Mouse (Mus musculus) forebrain, postnatal 0 days (tissue): ENCODE measurements around the gene Tmem235. TPM values are rescaled to one million over a fixed set of nuclear protein-coding genes. Genes with fewer than 3 reads are reported as not detected.

ENCODE experiments used
- ATAC-seq: fragments of 200-750 bp; cut with Nextera tagmentation; 2 replicates; pipeline ENCODE4 v1.8.0; 2017; ENCODE audit warnings: mild to moderate bottlenecking, moderate library complexity
- DNase-seq: peaks from one replicate; pipeline ENCODE4 v3.0.0-alpha.2; 2015
- H3K27ac ChIP-seq: fragments of 300-500 bp; sonication (generic); 2 replicates; pipeline ENCODE4 v1.5.1; 2014; ENCODE audit warnings: low read depth, mild to moderate bottlenecking, antibody characterized with exemption, low read length, moderate library complexity, mixed read lengths
- H3K27me3 ChIP-seq: fragments of 300-500 bp; sonication (generic); 2 replicates; pipeline ENCODE4 v1.6.1; 2014; ENCODE audit warnings: mild to moderate bottlenecking, low read length, mixed read lengths; ENCODE audit not compliant: insufficient read depth
- H3K36me3 ChIP-seq: fragments of 300-500 bp; sonication (generic); 2 replicates; pipeline ENCODE4 v1.6.1; 2014; ENCODE audit warnings: mild to moderate bottlenecking, moderate library complexity; ENCODE audit not compliant: insufficient read depth
- H3K4me1 ChIP-seq: fragments of 300-500 bp; sonication (generic); 2 replicates; pipeline ENCODE4 v1.6.1; 2014; ENCODE audit warnings: antibody characterized with exemption; ENCODE audit not compliant: insufficient read depth
- H3K4me2 ChIP-seq: fragments of 300-500 bp; sonication (generic); 2 replicates; pipeline ENCODE4 v1.6.1; 2014; ENCODE audit warnings: low read depth, mild to moderate bottlenecking, moderate library complexity
- H3K4me3 ChIP-seq: fragments of 300-500 bp; sonication (generic); 2 replicates; pipeline ENCODE4 v1.5.1; 2014; ENCODE audit warnings: low read depth, low read length, mixed read lengths
- H3K9ac ChIP-seq: fragments of 300-500 bp; sonication (generic); 2 replicates; pipeline ENCODE4 v1.6.1; 2014; ENCODE audit warnings: mild to moderate bottlenecking
- H3K9me3 ChIP-seq: fragments of 300-500 bp; sonication (generic); 2 replicates; pipeline ENCODE4 v1.6.1; 2016; ENCODE audit warnings: low read length
- CTCF ChIP-seq: sonication (generic); IDR thresholded peaks from 2 replicates; pipeline ENCODE4 v1.5.1; 2016; ENCODE audit warnings: antibody characterized with exemption, control low read depth, low read depth
- WGBS: fragments of 180-500 bp; shearing (Covaris S2); extraction: QIAGEN DNeasy Blood & Tissue Kit; methylation state at CpG from one replicate; pipeline ENCODE4 v1.1.7; 2014; 5-methylcytosine and 5-hydroxymethylcytosine counted together
- polyA plus RNA-seq: library from polyadenylated mRNA; unstranded; fragments of >200 nt; fragmentation: Nextera tagmentation; extraction: Ambion mirVana; gene quantifications from 2 replicates; pipeline ENCODE4 v1.2.1, GENCODE M21; 2015
- total RNA-seq: library from RNA; depleted of rRNA; stranded (reverse); fragments of >200 nt; gene quantifications from 2 replicates; pipeline ENCODE4 v1.2.3, GENCODE M21; 2014

Gene Tmem235
- total and polyA plus RNA-seq, 2 experiments from 2014 or later = not detected

GRCm38 (mm10) chr11:117888853-117889822, 28.6 kb downstream of the Tmem235 start:
- Histone ChIP-seq H3K4me1 (peaks cover 11% of the 10 kb centered on the region), H3K27me3 (peaks cover 17% of the 10 kb centered on the region; the same call in 1 of the 2 replicates), H3K36me3 (no peaks in the 10 kb centered on the region), H3K9me3 (no peaks in the 10 kb centered on the region), H3K27ac (no peak overlapping the region), H3K4me2 (peak overlapping the region; percentile 35), H3K4me3 (peak overlapping the region; percentile 11; the same call in 1 of the 2 replicates), H3K9ac (peak overlapping the region; percentile 14; the same call in 1 of the 2 replicates)
- peak; percentile 41 for DNase-seq
- no peak for TF ChIP-seq CTCF
- ATAC-seq = peak; percentile 29
- WGBS = 4% methylated on average over 32 of the region's 33 CpGs

GRCm38 (mm10) chr11:117889887-117890340, 29.4 kb downstream of the Tmem235 start:
- H3K27ac ChIP-seq = no peak overlapping the region; the same call in 1 of the 2 replicates
- no peak for TF ChIP-seq CTCF
- 4% methylated on average over 11 of the region's 11 CpGs for WGBS
- H3K4me2 ChIP-seq = peak overlapping the region; percentile 35; the same call in 1 of the 2 replicates
- peak overlapping the region; percentile 14; the same call in 1 of the 2 replicates for H3K9ac ChIP-seq
- H3K4me1 ChIP-seq = peaks cover 11% of the 10 kb centered on the region
- peak; percentile 61; the same call in 1 of the 2 replicates for ATAC-seq
- no peaks in the 10 kb centered on the region for H3K36me3 ChIP-seq
- peak; percentile 16 for DNase-seq
- no peaks in the 10 kb centered on the region for H3K9me3 ChIP-seq
- no peak overlapping the region for H3K4me3 ChIP-seq
- H3K27me3 ChIP-seq = peaks cover 17% of the 10 kb centered on the region; the same call in 1 of the 2 replicates

- Histone ChIP-seq H3K4me1 (peaks cover 11% of the 10 kb centered on the region), H3K4me2 (no peak overlapping the region), H3K9me3 (no peaks in the 10 kb centered on the region), H3K27me3 (peaks cover 17% of the 10 kb centered on the region; the same call in 1 of the 2 replicates), H3K27ac (no peak overlapping the region), H3K4me3 (no peak overlapping the region), H3K9ac (no peak overlapping the region), H3K36me3 (no peaks in the 10 kb centered on the region)
- no peak for DNase-seq
- 19% methylated on average over 13 of the region's 13 CpGs for WGBS
- peak; percentile 51 for ATAC-seq
- peak; percentile 46 for TF ChIP-seq CTCF
Measured at GRCm38 (mm10) chr11:117890519-117891282, 30.1 kb downstream of the Tmem235 start.

- Histone ChIP-seq H3K27ac (no peak overlapping the region), H3K36me3 (no peaks in the 10 kb centered on the region), H3K4me3 (no peak overlapping the region), H3K9ac (no peak overlapping the region), H3K4me2 (no peak overlapping the region), H3K27me3 (peaks cover 17% of the 10 kb centered on the region; the same call in 1 of the 2 replicates), H3K9me3 (no peaks in the 10 kb centered on the region), H3K4me1 (peaks cover 11% of the 10 kb centered on the region)
- 91% methylated on average over 19 of the region's 19 CpGs for WGBS
- no peak for TF ChIP-seq CTCF
- DNase-seq (no peak), ATAC-seq (no peak)
Measured at GRCm38 (mm10) chr11:117891581-117892175, 31.1 kb downstream of the Tmem235 start.

- Histone ChIP-seq H3K4me3 (no peak overlapping the region), H3K27me3 (peaks cover 17% of the 10 kb centered on the region; the same call in 1 of the 2 replicates), H3K4me2 (no peak overlapping the region), H3K9me3 (no peaks in the 10 kb centered on the region), H3K36me3 (no peaks in the 10 kb centered on the region), H3K9ac (no peak overlapping the region), H3K27ac (no peak overlapping the region), H3K4me1 (peaks cover 11% of the 10 kb centered on the region)
- TF ChIP-seq CTCF = no peak
- no peak for DNase-seq
- no peak for ATAC-seq
- WGBS = 53% methylated on average over 6 of the region's 6 CpGs
Measured at GRCm38 (mm10) chr11:117892199-117892598, 31.6 kb downstream of the Tmem235 start.

- H3K9me3 ChIP-seq = no peaks in the 10 kb centered on the region
- WGBS = 67% methylated on average over 10 of the region's 10 CpGs
- 0 out of 2 replicates have a peak, but pooled peaks have one; percentile 7 for TF ChIP-seq CTCF
- no peak overlapping the region for H3K9ac ChIP-seq
- no peak for ATAC-seq
- peaks cover 1% of the 10 kb centered on the region for H3K4me1 ChIP-seq
- no peak overlapping the region for H3K4me3 ChIP-seq
- H3K4me2 ChIP-seq = no peak overlapping the region
- H3K27me3 ChIP-seq = peaks cover 4% of the 10 kb centered on the region; the same call in 1 of the 2 replicates
- H3K36me3 ChIP-seq = no peaks in the 10 kb centered on the region
- no peak overlapping the region for H3K27ac ChIP-seq
- DNase-seq = no peak
Measured at GRCm38 (mm10) chr11:117894676-117895075, 34.1 kb downstream of the Tmem235 start.
